Mouse (Mus musculus): ENCODE results near the gene Tmem151b.

The Tmem151b gene

DNA sequence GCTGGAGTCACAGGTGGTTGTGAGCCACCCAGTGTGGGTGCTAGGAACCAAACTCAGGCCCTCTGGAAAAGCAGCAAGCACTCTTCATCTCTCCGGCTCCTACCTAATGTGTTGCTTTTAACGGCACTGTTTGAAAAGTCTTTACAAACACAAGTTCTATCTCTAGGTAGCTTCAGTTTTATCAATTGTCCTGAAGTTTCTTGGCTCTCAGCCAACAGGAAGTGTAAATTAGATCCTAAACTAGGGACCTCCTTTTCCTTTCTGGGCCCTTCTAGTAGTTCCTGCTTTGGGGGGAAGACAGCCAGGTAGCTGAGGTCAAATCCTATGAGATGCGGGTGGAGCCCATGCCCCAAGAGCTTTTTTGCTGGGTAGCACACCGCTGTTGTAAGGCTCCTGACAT is 38.6 kb downstream of the Tmem151b start:
- DNase-seq (ENCODE audit: low spot score), result no peak

DNA sequence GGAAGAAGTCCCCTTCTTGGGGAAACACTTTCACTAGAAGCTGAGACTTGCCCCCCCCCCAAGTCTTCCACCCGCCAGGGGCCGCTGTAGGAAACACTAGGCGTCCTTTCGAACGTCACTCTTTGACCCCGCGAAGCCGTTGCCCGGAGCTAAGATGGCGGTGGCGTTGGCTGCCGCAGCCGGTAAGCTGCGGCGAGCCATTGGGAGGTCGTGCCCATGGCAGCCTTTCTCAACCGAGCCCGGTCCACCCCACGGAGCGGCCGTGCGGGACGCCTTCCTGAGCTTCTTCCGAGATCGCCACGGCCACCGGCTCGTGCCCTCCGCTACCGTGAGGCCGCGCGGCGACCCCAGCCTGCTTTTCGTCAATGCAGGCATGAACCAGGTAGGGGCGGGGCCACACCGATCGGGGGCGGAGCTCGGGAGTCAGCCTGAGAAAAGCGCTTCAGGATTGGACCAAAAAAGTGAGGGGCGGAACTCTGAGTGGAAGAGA is 42.7 kb downstream of the Tmem151b start, which contains the start of gene Aars2:
Aars2 (plus strand) TSS at position 142 of the 490 bp plus-strand sequence.
- peak; percentile 96 for DNase-seq (ENCODE audit: low spot score)

DNA sequence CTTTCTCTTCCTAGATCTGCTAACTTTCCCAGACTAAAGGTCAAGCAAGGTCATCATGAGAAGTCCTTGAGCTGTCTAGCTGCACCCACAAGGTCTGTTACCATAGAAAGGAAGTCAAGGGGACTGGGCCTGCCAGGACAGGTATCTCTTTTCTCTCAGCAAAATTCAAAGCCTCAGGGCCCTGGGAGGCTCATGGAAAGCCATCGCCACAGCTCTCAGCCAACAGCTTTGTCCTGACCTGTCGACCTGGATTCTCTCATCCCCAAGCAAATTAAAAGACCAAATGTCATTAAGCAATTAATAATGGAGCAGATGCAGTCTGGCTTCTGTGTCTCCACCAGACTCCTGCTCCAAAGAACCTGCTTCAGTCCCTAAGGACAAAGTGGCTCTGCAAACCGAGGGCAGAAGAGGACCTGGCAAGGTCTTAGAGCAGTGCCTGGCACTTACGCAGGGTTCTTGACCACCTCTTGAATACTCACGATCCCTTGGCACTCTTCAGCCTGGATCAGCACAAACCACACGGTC is 43.5 kb downstream of the Tmem151b start:
- no peak for DNase-seq (ENCODE audit: low spot score)

DNA sequence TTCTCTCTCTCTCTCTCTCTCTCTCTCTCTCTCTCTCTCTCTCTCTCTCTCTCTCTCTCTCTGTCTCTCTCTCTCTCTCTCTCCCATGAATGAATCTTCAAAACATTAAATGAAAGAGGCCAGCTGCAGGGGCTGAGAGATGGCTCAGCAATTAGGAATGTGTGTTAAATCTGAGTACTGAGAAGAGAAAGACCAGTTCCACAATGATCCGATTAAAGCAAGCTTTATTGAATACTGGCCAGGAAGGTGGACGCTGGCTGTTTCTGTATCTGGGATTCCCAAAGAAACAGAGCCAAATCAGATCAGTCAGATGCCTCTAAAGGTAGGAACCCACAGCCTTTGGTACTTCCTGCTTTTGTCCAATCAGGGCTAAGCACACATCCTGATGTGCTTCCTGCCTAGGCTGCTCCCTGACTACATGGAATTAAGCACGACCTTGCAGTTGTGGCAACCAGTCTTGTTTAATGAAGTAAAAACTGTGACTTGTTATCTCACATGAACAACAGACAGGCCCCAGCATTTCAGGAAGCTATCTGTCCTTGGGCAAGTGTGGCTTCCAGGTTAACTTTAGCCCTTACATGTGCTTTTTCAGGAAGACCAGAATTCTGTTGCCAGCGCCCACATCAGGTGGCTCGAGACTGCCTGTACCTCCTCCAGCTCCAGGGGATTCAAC is 46.0 kb downstream of the Tmem151b start:
- DNase-seq (ENCODE audit: low spot score), result no peak

DNA sequence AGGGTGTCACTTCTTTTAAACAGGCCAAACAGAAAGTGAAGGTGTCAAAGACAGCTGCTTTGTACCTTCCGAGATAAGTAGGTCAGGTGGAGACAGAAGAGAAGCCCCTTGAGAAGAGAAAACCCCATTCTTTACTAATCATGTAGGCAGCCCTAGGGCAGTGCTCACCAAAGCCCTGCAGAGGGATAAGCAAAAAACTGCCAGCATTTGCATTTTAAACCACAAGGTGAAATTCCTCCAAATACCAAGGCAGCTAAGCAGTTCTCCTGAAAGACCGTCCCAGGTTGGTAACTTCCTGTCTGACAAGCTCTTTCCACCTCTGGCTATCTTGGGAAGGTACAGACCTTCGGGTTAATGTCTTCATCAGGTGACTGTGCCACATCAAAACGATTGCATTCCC is 47.2 kb downstream of the Tmem151b start:
- no peak for DNase-seq (ENCODE audit: low spot score)

DNA sequence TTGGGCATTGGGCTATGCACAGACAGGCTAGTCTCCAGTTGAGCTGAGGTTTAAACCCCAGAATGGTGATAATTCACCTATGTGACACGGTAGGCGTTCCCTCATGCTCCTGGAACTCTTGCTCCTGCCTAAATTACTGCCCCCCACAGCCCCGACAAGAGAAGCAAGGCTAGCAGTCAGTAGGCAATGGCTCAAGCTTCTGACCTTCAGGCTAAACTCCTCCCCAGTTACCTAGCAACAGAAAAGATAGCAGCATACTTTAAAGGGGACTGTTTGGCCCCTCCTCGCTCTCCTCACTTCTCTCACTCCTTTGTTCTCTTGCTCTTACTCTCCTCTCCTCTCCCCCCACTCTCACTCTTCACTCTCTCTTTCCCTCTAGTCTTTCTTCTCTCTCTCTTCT is 48.5 kb downstream of the Tmem151b start:
- no peak for DNase-seq (ENCODE audit: low spot score)

DNA sequence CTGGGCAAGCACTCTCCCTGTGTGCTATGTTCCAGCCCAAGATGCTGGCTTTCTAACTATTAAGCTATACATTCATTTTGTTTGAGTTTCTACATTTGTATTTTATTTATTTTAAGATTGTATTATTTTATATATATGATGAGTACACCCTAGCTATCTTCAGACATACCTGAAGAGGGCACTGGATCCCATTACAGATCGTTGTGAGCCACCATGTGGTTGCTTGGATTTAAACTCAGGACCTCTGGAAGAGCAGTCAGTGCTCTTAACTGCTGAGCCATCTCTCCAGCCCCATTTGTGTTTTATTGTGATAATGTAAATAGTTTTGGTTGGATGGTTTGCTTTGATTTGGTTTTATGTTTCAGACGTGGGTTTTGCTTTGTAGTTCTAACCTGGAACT is 50.0 kb downstream of the Tmem151b start:
- DNase-seq (ENCODE audit: low spot score), result no peak

DNA sequence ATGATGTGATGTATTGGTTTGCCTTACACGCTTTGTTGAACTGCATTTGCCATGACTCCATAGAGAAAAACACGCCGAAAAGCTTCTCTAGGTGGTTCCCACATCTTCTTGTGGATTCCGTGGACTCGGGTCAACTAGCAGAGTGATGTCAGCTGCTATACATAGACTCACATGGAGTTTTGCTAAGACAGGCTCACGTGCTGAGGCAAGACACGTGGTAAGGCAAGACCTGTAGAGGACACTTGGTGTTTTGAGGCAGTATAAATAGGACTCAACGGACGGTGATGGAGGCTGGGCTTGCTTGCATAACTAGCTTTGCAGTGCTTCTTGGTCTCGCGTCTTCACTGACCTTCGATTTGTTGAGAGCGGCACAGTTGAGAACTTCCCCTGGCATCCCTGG is 51.1 kb downstream of the Tmem151b start:
- no peak for DNase-seq (ENCODE audit: low spot score)

DNA sequence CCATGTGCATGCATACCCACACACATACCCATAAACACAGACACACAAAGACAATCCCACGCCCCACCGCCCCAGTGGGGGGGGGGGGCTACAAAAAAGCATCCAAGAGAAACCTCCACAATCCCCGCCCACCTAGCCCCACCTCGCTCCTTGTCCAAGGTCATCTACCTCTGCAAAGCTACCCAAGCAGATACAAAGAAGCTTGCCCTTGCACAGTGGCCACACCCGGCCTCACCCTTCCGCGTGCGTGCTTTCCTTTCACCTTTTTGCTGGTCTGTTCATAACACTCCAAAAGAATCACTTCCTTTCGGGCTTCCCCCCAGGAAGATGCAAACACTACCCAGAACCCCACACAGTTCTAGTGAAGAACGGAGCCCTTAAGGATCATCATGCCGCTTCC is 54.1 kb downstream of the Tmem151b start:
- DNase-seq (ENCODE audit: low spot score), result no peak
